Mouse (Mus musculus): ENCODE measurements around the gene F11r. TPM values are rescaled to one million over a fixed set of nuclear protein-coding genes. Genes with fewer than 3 reads are reported as not detected.
A peak's percentile ranks its signal among the peaks of the same experiment; 100 is the strongest.

The F11r gene
- polyA plus RNA-seq, 1 experiment = 21.5 TPM

DNA sequence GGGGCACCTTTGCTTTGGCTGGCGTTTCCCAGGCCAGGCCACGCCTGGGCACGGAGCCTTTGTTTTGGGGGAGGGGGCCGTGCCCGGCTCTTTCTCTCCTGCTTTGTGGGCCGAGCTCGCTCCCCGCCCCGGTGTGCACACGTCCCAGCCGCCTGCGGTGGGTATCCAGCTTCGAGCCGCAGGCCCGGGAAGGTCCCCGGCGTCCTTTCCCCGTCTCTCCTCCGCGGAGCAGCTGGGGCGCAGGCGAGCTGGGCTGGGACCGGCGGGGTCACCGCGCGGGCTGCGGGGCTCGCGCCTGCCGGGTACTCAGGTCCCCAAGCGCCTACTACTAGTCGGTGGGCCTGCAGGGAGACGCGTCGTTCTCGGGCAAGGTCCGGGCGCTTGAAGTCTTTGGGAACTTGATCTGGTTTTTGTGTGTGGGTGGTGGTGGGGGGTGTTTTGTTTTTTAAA lies 25.8 kb upstream of the F11r start:
- H3K4me3 ChIP-seq (replicated peaks; ENCODE audit: control insufficient read depth, low read depth, low read length) = peak overlapping the region; percentile 73
- peaks cover 1% of the 10 kb centered on the region for H3K4me1 ChIP-seq (ENCODE audit: control insufficient read depth, insufficient read depth, low read length)
- peak overlapping the region; percentile 71 for H3K27ac ChIP-seq (ENCODE audit: control insufficient read depth, insufficient read depth, low read depth, low read length, poor library complexity)
- WGBS = under 1% methylated on average over 39 of the region's 39 CpGs
- TF ChIP-seq POLR2A (IDR thresholded peaks at IDR 0.05; ENCODE audit: borderline replicate concordance, control insufficient read depth, low read depth, low read length) = no peak
- no peak for TF ChIP-seq CTCF (IDR thresholded peaks at IDR 0.05; ENCODE audit: control insufficient read depth, insufficient read depth, low read length)

DNA sequence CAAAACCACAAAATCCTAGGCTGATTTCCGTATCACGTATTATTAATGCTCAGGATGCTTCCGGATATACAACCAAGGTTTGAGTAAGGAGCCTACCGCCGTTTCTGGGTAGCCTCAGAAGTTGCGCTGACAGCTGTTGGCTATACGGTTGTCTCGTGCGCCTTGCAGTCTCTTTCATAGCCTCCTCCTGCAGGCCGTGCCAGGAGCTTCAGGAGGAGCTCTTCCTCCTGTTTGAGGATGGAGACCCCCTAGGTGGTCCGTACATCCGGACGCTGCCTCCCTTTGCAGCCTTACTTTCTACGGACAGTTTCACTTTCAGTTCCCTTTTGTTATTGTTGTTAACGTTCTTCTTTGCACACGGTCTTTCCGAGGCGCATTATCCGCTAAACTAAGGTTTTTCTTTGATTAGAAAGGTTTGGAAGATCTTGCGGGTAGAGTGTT lies 25.3 kb upstream of the F11r start:
- H3K4me3 ChIP-seq (replicated peaks; ENCODE audit: control insufficient read depth, low read depth, low read length) = peak overlapping the region; percentile 73
- H3K4me1 ChIP-seq (ENCODE audit: control insufficient read depth, insufficient read depth, low read length) = peaks cover 1% of the 10 kb centered on the region
- TF ChIP-seq POLR2A (IDR thresholded peaks at IDR 0.05; ENCODE audit: borderline replicate concordance, control insufficient read depth, low read depth, low read length) (no peak), CTCF (IDR thresholded peaks at IDR 0.05; ENCODE audit: control insufficient read depth, insufficient read depth, low read length) (no peak)
- H3K27ac ChIP-seq (ENCODE audit: control insufficient read depth, insufficient read depth, low read depth, low read length, poor library complexity) = peak overlapping the region; percentile 71
- under 1% methylated on average over 20 of the region's 20 CpGs for WGBS

GRCm38 (mm10) chr1:171412446-171412845 lies 24.9 kb upstream of the F11r start:
- Histone ChIP-seq H3K27ac (ENCODE audit: control insufficient read depth, insufficient read depth, low read depth, low read length, poor library complexity) (no peak overlapping the region), H3K4me3 (replicated peaks; ENCODE audit: control insufficient read depth, low read depth, low read length) (peak overlapping the region; percentile 73), H3K4me1 (ENCODE audit: control insufficient read depth, insufficient read depth, low read length) (peaks cover 1% of the 10 kb centered on the region)
- TF ChIP-seq CTCF (IDR thresholded peaks at IDR 0.05; ENCODE audit: control insufficient read depth, insufficient read depth, low read length) (no peak), POLR2A (IDR thresholded peaks at IDR 0.05; ENCODE audit: borderline replicate concordance, control insufficient read depth, low read depth, low read length) (no peak)
- WGBS = 41% methylated on average over 3 of the region's 3 CpGs

DNA sequence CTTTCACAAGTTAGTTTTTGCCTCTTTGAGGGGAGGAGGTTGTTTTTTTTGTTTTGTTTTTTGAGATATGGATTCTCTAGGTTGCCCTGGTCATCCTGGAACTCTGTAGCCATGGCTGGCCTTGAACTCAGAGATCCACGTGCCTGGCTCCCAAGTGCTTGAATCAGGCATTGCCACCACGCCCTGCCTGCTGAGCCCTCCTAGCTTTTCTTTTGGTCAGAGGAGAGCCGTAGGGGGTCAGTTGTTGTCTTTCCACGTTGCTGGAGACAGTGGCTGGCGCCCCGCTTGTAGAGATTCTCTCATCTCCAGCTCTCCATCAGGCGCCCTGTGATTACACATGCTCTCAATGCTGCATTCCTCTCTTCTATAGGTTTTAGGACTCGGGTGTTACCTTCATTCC lies 23.7 kb upstream of the F11r start:
- Histone ChIP-seq H3K4me1 (ENCODE audit: control insufficient read depth, insufficient read depth, low read length) (peaks cover 1% of the 10 kb centered on the region), H3K27ac (ENCODE audit: control insufficient read depth, insufficient read depth, low read depth, low read length, poor library complexity) (no peak overlapping the region), H3K4me3 (replicated peaks; ENCODE audit: control insufficient read depth, low read depth, low read length) (no peak overlapping the region)
- 75% methylated on average over 8 of the region's 8 CpGs for WGBS
- TF ChIP-seq POLR2A (IDR thresholded peaks at IDR 0.05; ENCODE audit: borderline replicate concordance, control insufficient read depth, low read depth, low read length) (no peak), CTCF (IDR thresholded peaks at IDR 0.05; ENCODE audit: control insufficient read depth, insufficient read depth, low read length) (no peak)

GRCm38 (mm10) chr1:171418660-171419059 lies 18.7 kb upstream of the F11r start, which contains the start of gene Tstd1:
Gene Tstd1, plus strand, starts transcription at chr1:171418872.
- TF ChIP-seq CTCF (IDR thresholded peaks at IDR 0.05; ENCODE audit: control insufficient read depth, insufficient read depth, low read length) = no peak
- TF ChIP-seq POLR2A (IDR thresholded peaks at IDR 0.05; ENCODE audit: borderline replicate concordance, control insufficient read depth, low read depth, low read length) = no peak
- 100% methylated on average over 5 of the region's 5 CpGs for WGBS
- Histone ChIP-seq H3K4me1 (ENCODE audit: control insufficient read depth, insufficient read depth, low read length) (no peaks in the 10 kb centered on the region), H3K4me3 (replicated peaks; ENCODE audit: control insufficient read depth, low read depth, low read length) (no peak within 1 kb of the TSS), H3K27ac (ENCODE audit: control insufficient read depth, insufficient read depth, low read depth, low read length, poor library complexity) (no peak within 1 kb of the TSS)

DNA sequence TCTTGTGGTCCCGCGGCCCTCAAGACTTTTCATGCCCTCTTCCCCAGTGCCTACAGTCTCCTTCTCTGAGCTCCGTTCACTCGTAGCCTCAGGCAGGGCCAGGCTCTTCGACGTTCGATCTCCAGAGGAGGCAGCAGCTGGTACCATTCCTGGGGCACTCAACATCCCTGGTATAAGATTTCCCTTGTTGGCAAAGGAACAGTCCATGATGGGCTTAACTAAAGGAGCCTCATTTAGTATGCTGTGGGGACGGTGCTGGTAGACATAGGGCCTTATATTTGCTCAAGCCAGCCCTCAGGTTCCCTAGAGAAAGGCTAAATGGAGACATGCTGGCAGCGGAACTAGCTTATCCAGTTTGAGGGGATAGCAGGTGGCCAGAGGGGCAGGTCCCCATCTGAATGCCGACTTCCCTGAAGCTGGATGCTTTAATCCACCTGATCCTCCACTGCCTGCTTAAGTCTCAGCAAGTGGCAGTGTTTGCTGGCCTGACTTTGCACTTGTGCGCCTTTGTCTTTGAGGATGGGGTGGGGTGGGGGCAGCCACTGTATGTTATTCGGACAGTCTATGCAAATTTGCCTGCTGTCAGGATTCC lies 17.9 kb upstream of the F11r start:
- no peak overlapping the region for H3K4me3 ChIP-seq (replicated peaks; ENCODE audit: control insufficient read depth, low read depth, low read length)
- no peak overlapping the region for H3K27ac ChIP-seq (ENCODE audit: control insufficient read depth, insufficient read depth, low read depth, low read length, poor library complexity)
- H3K4me1 ChIP-seq (ENCODE audit: control insufficient read depth, insufficient read depth, low read length) = no peaks in the 10 kb centered on the region
- TF ChIP-seq POLR2A (IDR thresholded peaks at IDR 0.05; ENCODE audit: borderline replicate concordance, control insufficient read depth, low read depth, low read length) (no peak), CTCF (IDR thresholded peaks at IDR 0.05; ENCODE audit: control insufficient read depth, insufficient read depth, low read length) (no peak)
- 85% methylated on average over 12 of the region's 12 CpGs for WGBS

- TF ChIP-seq CTCF (IDR thresholded peaks at IDR 0.05; ENCODE audit: control insufficient read depth, insufficient read depth, low read length) = no peak
- TF ChIP-seq POLR2A (IDR thresholded peaks at IDR 0.05; ENCODE audit: borderline replicate concordance, control insufficient read depth, low read depth, low read length) = no peak
- no peak overlapping the region for H3K27ac ChIP-seq (ENCODE audit: control insufficient read depth, insufficient read depth, low read depth, low read length, poor library complexity)
- no peak overlapping the region for H3K4me3 ChIP-seq (replicated peaks; ENCODE audit: control insufficient read depth, low read depth, low read length)
- no peaks in the 10 kb centered on the region for H3K4me1 ChIP-seq (ENCODE audit: control insufficient read depth, insufficient read depth, low read length)
- WGBS = 89% methylated on average over 5 of the region's 5 CpGs
Measured at GRCm38 (mm10) chr1:171419905-171420304, 17.4 kb upstream of the F11r start.

DNA sequence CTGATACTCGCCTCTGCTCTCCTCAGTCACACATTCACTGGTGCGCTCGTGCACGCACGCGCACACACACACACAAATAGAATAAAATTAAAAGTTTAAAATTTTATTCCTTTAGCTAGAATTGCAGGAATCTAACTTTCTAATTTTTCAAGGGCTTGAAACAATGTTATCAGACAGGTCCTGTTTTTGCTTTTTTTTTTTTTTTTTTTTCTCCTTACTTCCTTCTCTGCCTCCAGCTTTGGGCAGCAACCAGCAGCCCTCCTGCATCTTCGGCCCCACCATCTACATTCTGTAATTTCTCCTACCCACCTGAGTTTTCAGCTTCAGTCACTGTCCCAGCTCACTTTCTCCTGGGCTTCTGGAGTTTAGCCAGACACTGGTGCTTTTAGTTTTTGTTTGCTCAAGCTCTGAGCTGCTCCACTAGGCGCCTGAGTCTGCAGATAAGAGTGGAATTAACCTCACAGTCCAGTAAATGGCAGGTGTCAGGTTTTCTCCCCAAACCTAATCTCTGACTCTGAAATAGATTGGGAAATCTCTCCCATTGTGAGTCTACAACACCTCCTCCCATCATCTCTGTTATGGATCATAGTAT lies 14.7 kb upstream of the F11r start:
- WGBS = 70% methylated on average over 8 of the region's 8 CpGs
- no peaks in the 10 kb centered on the region for H3K4me1 ChIP-seq (ENCODE audit: control insufficient read depth, insufficient read depth, low read length)
- TF ChIP-seq POLR2A (IDR thresholded peaks at IDR 0.05; ENCODE audit: borderline replicate concordance, control insufficient read depth, low read depth, low read length) = no peak
- TF ChIP-seq CTCF (IDR thresholded peaks at IDR 0.05; ENCODE audit: control insufficient read depth, insufficient read depth, low read length) = no peak
- no peak overlapping the region for H3K4me3 ChIP-seq (replicated peaks; ENCODE audit: control insufficient read depth, low read depth, low read length)
- no peak overlapping the region for H3K27ac ChIP-seq (ENCODE audit: control insufficient read depth, insufficient read depth, low read depth, low read length, poor library complexity)
